Mouse (Mus musculus): ENCODE measurements around the gene Akap9. TPM values are rescaled to one million over a fixed set of nuclear protein-coding genes. Genes with fewer than 3 reads are reported as not detected.
"Not testable (repeated sequence)": the region's sequence is repeated elsewhere in the genome, so short reads cannot be mapped to it uniquely, and the experiment has no call there.

The Akap9 gene
- 29.8 and 33.7 TPM in 2 replicates for total RNA-seq (2015)
- total RNA-seq (2017): 36.0 and 39.3 TPM in 2 replicates

- ATAC-seq (ENCODE audit: poor library complexity, severe bottlenecking): peak; percentile 76
Observed at GRCm38 (mm10) chr5:3927801-3928689, at the start of gene Akap9. Akap9 (plus strand) TSS chr5:3928054.

GRCm38 (mm10) chr5:3886862-3887261 is 41.0 kb upstream of the Akap9 start:
- ATAC-seq (ENCODE audit: poor library complexity, severe bottlenecking): not testable (repeated sequence)

GRCm38 (mm10) chr5:3889201-3889600 is 38.7 kb upstream of the Akap9 start:
- ATAC-seq (ENCODE audit: poor library complexity, severe bottlenecking): no peak

- ATAC-seq (ENCODE audit: poor library complexity, severe bottlenecking): peak; percentile 99
Observed at GRCm38 (mm10) chr5:3893459-3894293, 34.2 kb upstream of the Akap9 start, which contains the start of gene Mterf1a. Mterf1a (minus strand) TSS chr5:3893933.

GRCm38 (mm10) chr5:3894294-3894619 is 33.6 kb upstream of the Akap9 start:
- ATAC-seq (ENCODE audit: poor library complexity, severe bottlenecking): not testable (repeated sequence)

GRCm38 (mm10) chr5:3905471-3905870 is 22.4 kb upstream of the Akap9 start:
- peak; percentile 93 for ATAC-seq (ENCODE audit: poor library complexity, severe bottlenecking)

- ATAC-seq (ENCODE audit: poor library complexity, severe bottlenecking): no peak
Observed at GRCm38 (mm10) chr5:3922350-3922749, 5.5 kb upstream of the Akap9 start.

GRCm38 (mm10) chr5:3926666-3927065 is 1.2 kb upstream of the Akap9 start:
- ATAC-seq (ENCODE audit: poor library complexity, severe bottlenecking): no peak

- peak; percentile 61 for ATAC-seq (ENCODE audit: poor library complexity, severe bottlenecking)
Observed at GRCm38 (mm10) chr5:3928690-3929046, 814 bp downstream of the Akap9 start.

GRCm38 (mm10) chr5:3930760-3931159 is 2.9 kb downstream of the Akap9 start:
- ATAC-seq (ENCODE audit: poor library complexity, severe bottlenecking): no peak

- ATAC-seq (ENCODE audit: poor library complexity, severe bottlenecking): no peak
Observed at GRCm38 (mm10) chr5:3931636-3932035, 3.8 kb downstream of the Akap9 start.

GRCm38 (mm10) chr5:3933551-3933950 is 5.7 kb downstream of the Akap9 start:
- ATAC-seq (ENCODE audit: poor library complexity, severe bottlenecking): no peak

GRCm38 (mm10) chr5:3935266-3935665 is 7.4 kb downstream of the Akap9 start:
- ATAC-seq (ENCODE audit: poor library complexity, severe bottlenecking): no peak

GRCm38 (mm10) chr5:3935778-3936554 is 8.1 kb downstream of the Akap9 start:
- no peak for ATAC-seq (ENCODE audit: poor library complexity, severe bottlenecking)

GRCm38 (mm10) chr5:3938905-3939304 is 11.1 kb downstream of the Akap9 start:
- ATAC-seq (ENCODE audit: poor library complexity, severe bottlenecking): no peak

- ATAC-seq (ENCODE audit: poor library complexity, severe bottlenecking): no peak
Observed at GRCm38 (mm10) chr5:3939335-3939734, 11.5 kb downstream of the Akap9 start.

- no peak for ATAC-seq (ENCODE audit: poor library complexity, severe bottlenecking)
Observed at GRCm38 (mm10) chr5:3941240-3941639, 13.4 kb downstream of the Akap9 start.

GRCm38 (mm10) chr5:3943169-3943568 is 15.3 kb downstream of the Akap9 start:
- not testable (repeated sequence) for ATAC-seq (ENCODE audit: poor library complexity, severe bottlenecking)

- ATAC-seq (ENCODE audit: poor library complexity, severe bottlenecking): no peak
Observed at GRCm38 (mm10) chr5:3952498-3952897, 24.6 kb downstream of the Akap9 start.

- ATAC-seq (ENCODE audit: poor library complexity, severe bottlenecking): no peak
Observed at GRCm38 (mm10) chr5:3954541-3954940, 26.7 kb downstream of the Akap9 start.

- no peak for ATAC-seq (ENCODE audit: poor library complexity, severe bottlenecking)
Observed at GRCm38 (mm10) chr5:3961286-3961685, 33.4 kb downstream of the Akap9 start.

Measured in megakaryocyte, adult 5-6 weeks (primary cell).